Mouse (Mus musculus): ENCODE data around the gene Gm10318. TPM values are rescaled to one million over a fixed set of nuclear protein-coding genes. Genes with fewer than 3 reads are reported as not detected.

The Gm10318 gene
- polyA plus RNA-seq, 1 experiment from 2014 or later: not detected

GRCm38 (mm10) chr10:77880305-77880704 lies 27.6 kb downstream of the Gm10318 start:
- ATAC-seq (ENCODE audit: low FRiP score): no peak
- Histone ChIP-seq H3K4me3 (replicated peaks; ENCODE audit: low read length) (no peak overlapping the region), H3K27me3 (ENCODE audit: control insufficient read depth, insufficient read depth, low read length) (no peaks in the 10 kb centered on the region), H3K27ac (no peak overlapping the region), H3K9me3 (ENCODE audit: control insufficient read depth, low read length) (no peaks in the 10 kb centered on the region), H3K9ac (no peak overlapping the region), H3K4me1 (replicated peaks; ENCODE audit: control insufficient read depth, insufficient read depth, low read length) (no peaks in the 10 kb centered on the region), H3K36me3 (replicated peaks; ENCODE audit: control insufficient read depth, insufficient read depth) (no peaks in the 10 kb centered on the region), H3K4me2 (replicated peaks) (no peak overlapping the region)
- 71% methylated on average over 3 of the region's 3 CpGs for WGBS
- no peak for DNase-seq (ENCODE audit: low spot score)

- ATAC-seq (ENCODE audit: low FRiP score): no peak
- H3K36me3 ChIP-seq (replicated peaks; ENCODE audit: control insufficient read depth, insufficient read depth): no peaks in the 10 kb centered on the region
- H3K4me2 ChIP-seq (replicated peaks): no peak overlapping the region
- H3K27me3 ChIP-seq (ENCODE audit: control insufficient read depth, insufficient read depth, low read length): no peaks in the 10 kb centered on the region
- DNase-seq (ENCODE audit: low spot score): no peak
- no peak overlapping the region for H3K27ac ChIP-seq
- H3K9me3 ChIP-seq (ENCODE audit: control insufficient read depth, low read length): no peaks in the 10 kb centered on the region
- no peaks in the 10 kb centered on the region for H3K4me1 ChIP-seq (replicated peaks; ENCODE audit: control insufficient read depth, insufficient read depth, low read length)
- 87% methylated on average over 5 of the region's 5 CpGs for WGBS
- no peak overlapping the region for H3K9ac ChIP-seq
- H3K4me3 ChIP-seq (replicated peaks; ENCODE audit: low read length): no peak overlapping the region
Observed at GRCm38 (mm10) chr10:77882553-77882952, 29.9 kb downstream of the Gm10318 start.

GRCm38 (mm10) chr10:77886007-77886747 lies 33.5 kb downstream of the Gm10318 start:
- H3K9me3 ChIP-seq (ENCODE audit: control insufficient read depth, low read length): no peaks in the 10 kb centered on the region
- H3K4me3 ChIP-seq (replicated peaks; ENCODE audit: low read length): no peak overlapping the region
- WGBS: 60% methylated on average over 12 of the region's 12 CpGs
- no peak overlapping the region for H3K4me2 ChIP-seq (replicated peaks)
- H3K4me1 ChIP-seq (replicated peaks; ENCODE audit: control insufficient read depth, insufficient read depth, low read length): no peaks in the 10 kb centered on the region
- no peak overlapping the region for H3K27ac ChIP-seq
- ATAC-seq (ENCODE audit: low FRiP score) (no peak), DNase-seq (ENCODE audit: low spot score) (no peak)
- H3K36me3 ChIP-seq (replicated peaks; ENCODE audit: control insufficient read depth, insufficient read depth): no peaks in the 10 kb centered on the region
- no peaks in the 10 kb centered on the region for H3K27me3 ChIP-seq (ENCODE audit: control insufficient read depth, insufficient read depth, low read length)
- H3K9ac ChIP-seq: no peak overlapping the region

- Histone ChIP-seq H3K27ac (no peak overlapping the region), H3K4me1 (replicated peaks; ENCODE audit: control insufficient read depth, insufficient read depth, low read length) (peaks cover 4% of the 10 kb centered on the region; the same call in 1 of the 2 replicates), H3K4me3 (replicated peaks; ENCODE audit: low read length) (no peak overlapping the region), H3K9ac (no peak overlapping the region), H3K36me3 (replicated peaks; ENCODE audit: control insufficient read depth, insufficient read depth) (no peaks in the 10 kb centered on the region), H3K4me2 (replicated peaks) (no peak overlapping the region), H3K27me3 (ENCODE audit: control insufficient read depth, insufficient read depth, low read length) (no peaks in the 10 kb centered on the region), H3K9me3 (ENCODE audit: control insufficient read depth, low read length) (no peaks in the 10 kb centered on the region)
- DNase-seq (ENCODE audit: low spot score) (no peak), ATAC-seq (ENCODE audit: low FRiP score) (0 out of 2 replicates have a peak, but pooled peaks have one; percentile 8)
- WGBS: 86% methylated on average over 8 of the region's 8 CpGs
Observed at GRCm38 (mm10) chr10:77890987-77891565, 38.4 kb downstream of the Gm10318 start.

- ATAC-seq (ENCODE audit: low FRiP score) (no peak), DNase-seq (ENCODE audit: low spot score) (no peak)
- H3K4me1 ChIP-seq (replicated peaks; ENCODE audit: control insufficient read depth, insufficient read depth, low read length): peaks cover 4% of the 10 kb centered on the region; the same call in 1 of the 2 replicates
- no peak overlapping the region for H3K4me2 ChIP-seq (replicated peaks)
- WGBS: 49% methylated on average over 5 of the region's 5 CpGs
- no peaks in the 10 kb centered on the region for H3K36me3 ChIP-seq (replicated peaks; ENCODE audit: control insufficient read depth, insufficient read depth)
- no peaks in the 10 kb centered on the region for H3K9me3 ChIP-seq (ENCODE audit: control insufficient read depth, low read length)
- H3K27me3 ChIP-seq (ENCODE audit: control insufficient read depth, insufficient read depth, low read length): no peaks in the 10 kb centered on the region
- H3K4me3 ChIP-seq (replicated peaks; ENCODE audit: low read length): no peak overlapping the region
- H3K27ac ChIP-seq: no peak overlapping the region
- H3K9ac ChIP-seq: no peak overlapping the region
Observed at GRCm38 (mm10) chr10:77895562-77895961, 42.9 kb downstream of the Gm10318 start.

- no peaks in the 10 kb centered on the region for H3K9me3 ChIP-seq (ENCODE audit: control insufficient read depth, low read length)
- ATAC-seq (ENCODE audit: low FRiP score) (no peak), DNase-seq (ENCODE audit: low spot score) (no peak)
- H3K36me3 ChIP-seq (replicated peaks; ENCODE audit: control insufficient read depth, insufficient read depth): no peaks in the 10 kb centered on the region
- H3K4me3 ChIP-seq (replicated peaks; ENCODE audit: low read length): no peak overlapping the region
- H3K27ac ChIP-seq: no peak overlapping the region
- H3K4me1 ChIP-seq (replicated peaks; ENCODE audit: control insufficient read depth, insufficient read depth, low read length): peaks cover 11% of the 10 kb centered on the region
- no peak overlapping the region; the same call in 1 of the 2 replicates for H3K4me2 ChIP-seq (replicated peaks)
- 86% methylated on average over 7 of the region's 7 CpGs for WGBS
- no peaks in the 10 kb centered on the region for H3K27me3 ChIP-seq (ENCODE audit: control insufficient read depth, insufficient read depth, low read length)
- H3K9ac ChIP-seq: no peak overlapping the region
Observed at GRCm38 (mm10) chr10:77900126-77900525, 47.5 kb downstream of the Gm10318 start.

- ATAC-seq (ENCODE audit: low FRiP score) (no peak), DNase-seq (ENCODE audit: low spot score) (no peak)
- WGBS: 82% methylated on average over 27 of the region's 27 CpGs
- no peak overlapping the region for H3K27ac ChIP-seq
- peak overlapping the region; percentile 81 for H3K4me2 ChIP-seq (replicated peaks)
- no peaks in the 10 kb centered on the region for H3K9me3 ChIP-seq (ENCODE audit: control insufficient read depth, low read length)
- peak overlapping the region; percentile 73 for H3K9ac ChIP-seq
- no peaks in the 10 kb centered on the region for H3K27me3 ChIP-seq (ENCODE audit: control insufficient read depth, insufficient read depth, low read length)
- H3K4me1 ChIP-seq (replicated peaks; ENCODE audit: control insufficient read depth, insufficient read depth, low read length): peaks cover 8% of the 10 kb centered on the region
- no peaks in the 10 kb centered on the region for H3K36me3 ChIP-seq (replicated peaks; ENCODE audit: control insufficient read depth, insufficient read depth)
- peak overlapping the region; percentile 69 for H3K4me3 ChIP-seq (replicated peaks; ENCODE audit: low read length)
Observed at GRCm38 (mm10) chr10:77900903-77901818, 48.5 kb downstream of the Gm10318 start.

- Histone ChIP-seq H3K36me3 (replicated peaks; ENCODE audit: control insufficient read depth, insufficient read depth) (no peaks in the 10 kb centered on the region), H3K9ac (peak overlapping the region; percentile 73), H3K9me3 (ENCODE audit: control insufficient read depth, low read length) (no peaks in the 10 kb centered on the region), H3K4me2 (replicated peaks) (peak overlapping the region; percentile 81), H3K27me3 (ENCODE audit: control insufficient read depth, insufficient read depth, low read length) (no peaks in the 10 kb centered on the region), H3K4me1 (replicated peaks; ENCODE audit: control insufficient read depth, insufficient read depth, low read length) (peaks cover 8% of the 10 kb centered on the region; the same call in 1 of the 2 replicates), H3K27ac (peak overlapping the region; percentile 71), H3K4me3 (replicated peaks; ENCODE audit: low read length) (peak overlapping the region; percentile 69)
- 2% methylated on average over 14 of the region's 14 CpGs for WGBS
- no peak for DNase-seq (ENCODE audit: low spot score)
- peak; percentile 32 for ATAC-seq (ENCODE audit: low FRiP score)
Observed at GRCm38 (mm10) chr10:77901871-77902210, 49.2 kb downstream of the Gm10318 start.
